Mouse (Mus musculus) bone marrow, adult 2 months (tissue): ENCODE results near the gene Tbx3.

Experiments
- CTCF ChIP-seq: fragments of 200-500 bp; IDR thresholded peaks from 2 replicates; pipeline ENCODE4 v1.5.1; 2011; ENCODE audit warnings: low read length, control low read depth; ENCODE audit not compliant: control insufficient read depth, insufficient read depth
- POLR2A ChIP-seq: fragments of 200-500 bp; IDR thresholded peaks from 2 replicates; pipeline ENCODE4 v1.6.1; 2011; ENCODE audit warnings: low read depth, mild to moderate bottlenecking, control low read depth, low read length, borderline replicate concordance; ENCODE audit not compliant: control insufficient read depth

GRCm38 (mm10) chr5:119720471-119721265 is 50.2 kb downstream of the Tbx3 start:
- TF ChIP-seq POLR2A = no peak
- no peak for TF ChIP-seq CTCF
